Mouse (Mus musculus) midbrain, postnatal 0 days (tissue): ENCODE measurements around the gene Nat8. TPM values are rescaled to one million over a fixed set of nuclear protein-coding genes. Genes with fewer than 3 reads are reported as not detected.
"Not testable (repeated sequence)": the region's sequence is repeated elsewhere in the genome, so short reads cannot be mapped to it uniquely, and the experiment has no call there.

Experiments used
- ATAC-seq: fragments of 200-750 bp; cut with Nextera tagmentation; 2 replicates; pipeline ENCODE4 v1.8.0; 2017; ENCODE audit warnings: moderate number of reproducible peaks, mild to moderate bottlenecking, moderate TSS enrichment, moderate library complexity; ENCODE audit not compliant: low FRiP score
- DNase-seq: peaks from one replicate; pipeline ENCODE4 v3.0.0-alpha.2; 2015; ENCODE audit warnings: low spot score
- H3K27ac ChIP-seq: fragments of 300-500 bp; sonication (generic); 2 replicates; pipeline ENCODE4 v1.5.1; 2014; ENCODE audit warnings: low read depth, mild to moderate bottlenecking, low read length, mixed read lengths
- H3K27me3 ChIP-seq: fragments of 300-500 bp; sonication (generic); 2 replicates; pipeline ENCODE4 v1.6.1; 2014; ENCODE audit warnings: low read length, control low read depth, mixed read lengths; ENCODE audit not compliant: insufficient read depth
- H3K36me3 ChIP-seq: fragments of 300-500 bp; sonication (generic); 2 replicates; pipeline ENCODE4 v1.6.1; 2014; ENCODE audit warnings: low read length, control low read depth, mixed read lengths; ENCODE audit not compliant: insufficient read depth
- H3K4me1 ChIP-seq: fragments of 300-500 bp; sonication (generic); 2 replicates; pipeline ENCODE4 v1.6.1; 2014; ENCODE audit warnings: mild to moderate bottlenecking, control low read depth, antibody characterized with exemption, low read length, mixed read lengths; ENCODE audit not compliant: insufficient read depth
- H3K4me2 ChIP-seq: fragments of 300-500 bp; sonication (generic); 2 replicates; pipeline ENCODE4 v1.6.1; 2014; ENCODE audit warnings: low read depth, mild to moderate bottlenecking, low read length, mixed read lengths; ENCODE audit not compliant: poor library complexity, severe bottlenecking
- H3K4me3 ChIP-seq: fragments of 300-500 bp; sonication (generic); 2 replicates; pipeline ENCODE4 v1.5.1; 2014; ENCODE audit warnings: low read depth, mild to moderate bottlenecking, low read length, moderate library complexity
- H3K9ac ChIP-seq: fragments of 300-500 bp; sonication (generic); replicated peaks from 2 replicates; pipeline ENCODE4 v1.6.1; 2014; ENCODE audit warnings: mild to moderate bottlenecking, low read length, moderate library complexity, mixed read lengths; ENCODE audit not compliant: poor library complexity, severe bottlenecking
- H3K9me3 ChIP-seq: fragments of 300-500 bp; sonication (generic); 2 replicates; pipeline ENCODE4 v1.6.1; 2016; ENCODE audit warnings: low read length, control low read depth
- CTCF ChIP-seq: IDR thresholded peaks from 2 replicates; pipeline ENCODE4 v1.5.1; 2016; ENCODE audit warnings: antibody characterized with exemption, mild to moderate bottlenecking
- WGBS: fragments of 180-500 bp; shearing (Covaris S2); extraction: QIAGEN DNeasy Blood & Tissue Kit; methylation state at CpG from one replicate; pipeline ENCODE4 v1.1.7; 2014; 5-methylcytosine and 5-hydroxymethylcytosine counted together
- polyA plus RNA-seq: library from polyadenylated mRNA; unstranded; fragments of >200 nt; fragmentation: Nextera tagmentation; extraction: Ambion mirVana; gene quantifications from 2 replicates; pipeline ENCODE4 v1.2.1, GENCODE M21; 2015
- total RNA-seq: library from RNA; depleted of rRNA; stranded (reverse); fragments of >200 nt; gene quantifications from 2 replicates; pipeline ENCODE4 v1.2.3, GENCODE M21; 2014; rRNA removed

The Nat8 gene
- total RNA-seq (0.49 TPM in 1 of 2 replicates, not detected in the other), polyA plus RNA-seq (0.54 and 0.91 TPM in 2 replicates)

DNA sequence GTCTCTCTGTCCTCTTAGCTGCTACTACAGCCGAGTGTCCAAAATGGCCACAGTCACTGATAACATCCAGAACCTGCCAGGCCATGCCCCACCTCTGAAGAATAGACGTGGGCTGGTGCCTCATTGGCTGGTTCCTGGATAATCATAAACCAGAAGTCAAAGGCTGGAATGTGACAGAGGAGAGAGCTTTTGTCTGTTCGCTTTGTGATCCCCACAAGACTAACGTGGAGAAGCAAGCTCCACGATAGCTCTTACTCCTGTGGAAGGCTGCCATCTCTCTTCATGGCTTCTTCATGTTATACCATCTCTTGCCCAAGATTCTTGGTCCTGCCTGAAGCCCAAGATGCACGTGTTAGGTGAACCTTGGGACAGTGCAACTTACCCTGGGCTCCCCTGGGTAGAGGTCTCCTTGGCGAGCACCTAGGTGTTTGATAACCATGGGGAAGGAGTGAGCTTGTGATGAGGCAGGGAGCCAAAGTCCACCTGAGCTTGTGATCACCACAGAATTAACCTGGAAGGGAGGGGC is at the start of gene Nat8:
Gene Nat8 (minus strand): TSS at position 287 of the 526 bp plus-strand sequence.
- ATAC-seq (no peak), DNase-seq (no peak)
- H3K4me1 ChIP-seq: no peaks in the 10 kb centered on the region
- no peak within 1 kb of the TSS for H3K4me3 ChIP-seq
- H3K27me3 ChIP-seq: no peaks in the 10 kb centered on the region
- 84% methylated on average over 7 of the region's 7 CpGs for WGBS
- H3K36me3 ChIP-seq: no peaks in the 10 kb centered on the region
- no peak within 1 kb of the TSS for H3K9ac ChIP-seq
- H3K9me3 ChIP-seq: no peaks in the 10 kb centered on the region
- H3K4me2 ChIP-seq: no peak within 1 kb of the TSS
- TF ChIP-seq CTCF: no peak
- H3K27ac ChIP-seq: no peak within 1 kb of the TSS

DNA sequence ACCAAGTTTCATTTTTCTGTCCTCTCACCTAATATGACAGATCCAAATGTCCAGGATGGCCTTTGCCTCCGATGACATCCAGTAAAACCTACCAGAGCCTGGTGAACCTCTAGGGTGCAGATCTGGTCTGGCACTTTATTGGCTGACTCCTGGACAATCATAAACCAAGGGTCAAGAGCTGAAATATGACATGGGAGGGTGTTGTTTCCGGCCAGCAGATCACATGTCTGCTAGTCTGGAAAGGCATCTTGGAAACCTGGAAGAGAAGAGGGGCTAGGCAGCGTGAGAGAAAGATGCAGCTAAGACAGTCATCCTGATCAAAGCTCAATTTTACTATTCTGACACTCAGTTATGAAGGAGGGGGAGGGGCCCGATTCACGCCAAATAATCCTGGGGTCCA is 37.1 kb upstream of the Nat8 start, which contains the start of gene Nat8f2:
Gene Nat8f2 (minus strand): TSS at position 153 of the 400 bp plus-strand sequence.
- not testable (repeated sequence) for H3K4me2 ChIP-seq, H3K27me3 ChIP-seq, H3K36me3 ChIP-seq, H3K4me3 ChIP-seq, ATAC-seq, H3K9me3 ChIP-seq, H3K4me1 ChIP-seq, H3K27ac ChIP-seq, DNase-seq, H3K9ac ChIP-seq
- WGBS: 85% methylated on average over 5 of the region's 5 CpGs

DNA sequence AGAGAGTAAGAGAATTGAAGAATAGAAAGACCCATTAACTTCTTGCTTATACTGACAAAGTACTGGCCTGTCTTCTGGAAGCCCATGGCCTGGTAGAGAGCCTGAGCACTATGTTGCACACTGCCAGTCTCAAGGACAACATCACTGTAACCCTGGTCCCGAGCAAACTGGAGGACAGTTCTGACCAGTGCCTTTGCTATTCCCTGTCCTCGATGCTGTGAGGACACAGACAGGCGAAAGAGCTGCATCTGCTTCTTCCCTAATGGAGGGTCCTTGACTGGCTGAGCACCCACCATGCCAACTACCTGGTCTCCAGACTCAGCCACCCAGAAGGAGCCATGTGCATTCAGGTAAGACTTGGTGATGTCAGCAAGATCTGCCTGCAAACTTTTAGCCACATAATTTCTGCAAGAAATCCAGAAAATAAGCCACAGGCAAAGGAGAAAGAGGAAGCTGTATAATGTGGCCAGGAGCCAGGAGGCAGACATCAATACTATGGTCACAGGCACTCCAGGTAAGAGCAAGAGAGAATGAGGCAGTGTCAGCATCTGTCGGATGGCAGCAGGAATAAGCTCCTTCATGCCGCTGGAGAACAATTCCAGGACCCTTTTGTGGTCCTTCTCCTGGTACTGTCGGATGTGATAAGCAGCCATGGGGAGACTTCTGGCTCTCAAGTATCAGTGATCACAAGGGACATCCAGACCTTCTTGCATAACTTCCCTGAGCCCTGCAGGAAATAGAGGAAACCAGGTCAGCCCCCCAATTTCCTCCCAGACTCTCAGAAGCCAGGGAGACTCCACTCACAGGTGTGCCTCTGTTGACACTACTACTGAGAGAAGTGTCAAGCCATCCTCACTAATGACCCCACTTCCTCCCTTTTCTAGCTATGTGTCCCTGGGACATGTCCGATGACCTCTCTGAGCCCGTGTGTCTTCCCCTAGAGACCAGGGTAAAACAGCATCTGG is 36.1 kb upstream of the Nat8 start:
- Histone ChIP-seq H3K36me3 (no peaks in the 10 kb centered on the region), H3K9ac (no peak overlapping the region), H3K4me3 (no peak overlapping the region), H3K27ac (no peak overlapping the region), H3K4me2 (no peak overlapping the region), H3K4me1 (no peaks in the 10 kb centered on the region), H3K27me3 (no peaks in the 10 kb centered on the region), H3K9me3 (no peaks in the 10 kb centered on the region)
- WGBS: 84% methylated on average over 8 of the region's 8 CpGs
- DNase-seq (no peak), ATAC-seq (no peak)
- no peak for TF ChIP-seq CTCF

DNA sequence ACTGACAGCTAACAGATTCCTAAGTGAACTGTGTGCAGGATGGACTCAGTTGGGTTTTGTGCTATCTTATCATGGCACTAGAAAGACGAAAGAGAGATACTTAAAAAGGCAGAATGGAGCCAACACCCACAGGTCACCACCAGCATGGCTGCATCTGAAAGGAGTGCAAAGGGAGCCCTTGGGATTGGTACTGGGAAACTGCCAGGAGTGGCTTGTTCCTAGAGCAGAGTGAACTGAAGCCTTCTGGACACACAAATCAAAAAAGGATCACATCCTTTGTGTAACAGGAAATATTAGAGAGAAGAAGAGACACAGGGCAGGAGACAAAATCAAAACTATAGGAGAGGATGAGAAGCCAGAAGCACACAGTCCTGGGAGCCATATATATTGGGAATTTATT is 35.1 kb upstream of the Nat8 start:
- not testable (repeated sequence) for H3K27ac ChIP-seq, H3K9me3 ChIP-seq, H3K4me3 ChIP-seq, H3K27me3 ChIP-seq, H3K9ac ChIP-seq, H3K36me3 ChIP-seq, ATAC-seq, H3K4me1 ChIP-seq, H3K4me2 ChIP-seq, DNase-seq
- WGBS: 77% methylated on average over 1 of the region's 1 CpGs

DNA sequence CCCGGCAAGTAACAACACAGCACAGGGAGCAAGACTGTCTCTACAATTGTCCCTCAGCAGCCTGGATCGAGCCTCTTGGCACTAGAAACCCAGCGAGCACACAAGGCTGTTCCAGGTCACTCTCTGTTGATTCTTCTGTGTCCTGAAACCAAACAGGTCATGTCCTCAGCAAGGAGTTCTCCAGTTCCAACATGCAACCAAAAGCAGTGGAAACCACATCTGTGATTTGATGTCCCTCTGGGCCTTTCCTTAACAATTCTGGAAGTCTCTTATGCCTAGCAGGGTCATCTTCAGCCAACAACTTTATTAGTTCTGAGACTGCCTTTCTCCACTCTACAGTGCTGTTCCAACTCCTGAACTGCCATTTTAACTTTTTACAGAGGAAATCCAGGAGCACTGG is 34.3 kb upstream of the Nat8 start:
- not testable (repeated sequence) for ATAC-seq

DNA sequence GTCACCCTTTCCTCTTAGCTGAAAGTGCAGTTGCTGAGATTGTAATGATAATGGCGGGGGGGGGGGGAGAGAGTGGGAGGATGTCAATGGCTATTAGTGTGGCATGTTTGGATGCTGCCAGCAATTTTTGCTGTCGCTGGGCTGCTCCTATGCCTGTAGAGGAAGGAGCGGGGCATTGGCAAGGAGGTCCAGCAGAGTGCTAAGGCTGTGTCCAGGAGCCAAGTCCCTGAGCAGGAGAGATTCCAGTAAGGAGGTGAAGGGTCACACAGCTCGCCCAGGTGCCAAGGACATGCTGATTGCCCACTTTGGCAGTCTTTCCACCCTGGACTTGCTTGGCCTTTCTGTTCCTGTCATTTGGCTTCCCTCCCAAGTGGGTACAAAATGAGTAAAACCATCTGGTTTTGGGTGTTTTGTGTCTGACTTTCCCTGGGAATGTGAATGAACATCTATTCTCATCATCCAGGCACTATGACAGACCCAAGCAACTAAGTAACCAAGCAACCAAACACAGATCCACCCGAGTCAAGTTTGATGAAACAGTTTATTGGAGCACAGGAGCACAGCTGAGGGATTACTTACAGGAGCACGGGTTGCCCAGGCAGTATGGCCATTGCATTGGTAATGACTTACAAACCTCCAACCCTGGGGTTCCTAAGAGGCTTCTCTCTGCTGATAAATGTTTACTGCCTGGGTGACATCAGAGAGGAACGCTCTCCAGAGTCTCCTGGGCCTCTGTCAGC is 33.2 kb upstream of the Nat8 start:
- H3K4me2 ChIP-seq, ATAC-seq, H3K9ac ChIP-seq, H3K36me3 ChIP-seq, H3K4me1 ChIP-seq, H3K27ac ChIP-seq, H3K4me3 ChIP-seq, H3K27me3 ChIP-seq, H3K9me3 ChIP-seq: not testable (repeated sequence)
- peak; percentile 45 for DNase-seq
- 58% methylated on average over 4 of the region's 7 CpGs for WGBS

More for the DNA sequence above, 34.3 kb upstream of the Nat8 start:
- not testable (repeated sequence) for H3K27ac ChIP-seq, H3K4me2 ChIP-seq, H3K9me3 ChIP-seq, H3K4me3 ChIP-seq, H3K9ac ChIP-seq, H3K36me3 ChIP-seq, H3K4me1 ChIP-seq, H3K27me3 ChIP-seq, DNase-seq
- 77% methylated on average over 3 of the region's 3 CpGs for WGBS
